Mouse (Mus musculus) thymus, adult 2 months (tissue): ENCODE measurements around the gene Pkd2l1.

Experiments used
- CTCF ChIP-seq: fragments of 200-500 bp; IDR thresholded peaks from 2 replicates; pipeline ENCODE4 v1.5.1; 2012; ENCODE audit warnings: mild to moderate bottlenecking, control low read depth, low read length, moderate library complexity, borderline replicate concordance; ENCODE audit not compliant: control insufficient read depth, poor library complexity, insufficient read depth; ENCODE audit errors: extremely low read depth
- POLR2A ChIP-seq: fragments of 200-500 bp; IDR thresholded peaks from 2 replicates; pipeline ENCODE4 v1.6.1; 2012; ENCODE audit warnings: mild to moderate bottlenecking, low read length, control low read depth, moderate library complexity; ENCODE audit not compliant: control insufficient read depth, poor library complexity, insufficient read depth; ENCODE audit errors: extremely low read depth

GRCm38 (mm10) chr19:44103001-44103400 is 89.2 kb downstream of the Pkd2l1 start:
- no peak for TF ChIP-seq CTCF
- no peak for TF ChIP-seq POLR2A
